Mouse (Mus musculus): ENCODE measurements around the gene Cry1. TPM values are rescaled to one million over a fixed set of nuclear protein-coding genes. Genes with fewer than 3 reads are reported as not detected.

Gene Cry1
- total RNA-seq, 2 experiments from 2014 or later = 17.2 to 21.1 TPM

Other genes with a start within 250 kb of the Cry1 start
- gene Fhl4, start 82.6 kb downstream of the Cry1 start, total RNA-seq (2021) = under 1 TPM; 0.63 to 0.69 TPM
- gene Tmem263, start 82.4 kb downstream of the Cry1 start, total RNA-seq (2021) = 10 to 100 TPM; 34.5 to 39.8 TPM
- 10 to 100 TPM; 14.0 to 14.8 TPM for gene Mterf2, start 57.0 kb downstream of the Cry1 start, total RNA-seq (2021)
- gene Btbd11, start 201.8 kb upstream of the Cry1 start, total RNA-seq (2021) = 10 to 100 TPM; 27.5 to 31.5 TPM